Mouse (Mus musculus) cerebellum, adult 11-12 months (tissue): ENCODE measurements around the gene Rpl15.
"Not testable (repeated sequence)": the region's sequence is repeated elsewhere in the genome, so short reads cannot be mapped to it uniquely, and the experiment has no call there.

ENCODE experiments used
- DNase-seq: peaks from one replicate; pipeline ENCODE4 v3.0.0; 2022

Rpl15 gene

DNA sequence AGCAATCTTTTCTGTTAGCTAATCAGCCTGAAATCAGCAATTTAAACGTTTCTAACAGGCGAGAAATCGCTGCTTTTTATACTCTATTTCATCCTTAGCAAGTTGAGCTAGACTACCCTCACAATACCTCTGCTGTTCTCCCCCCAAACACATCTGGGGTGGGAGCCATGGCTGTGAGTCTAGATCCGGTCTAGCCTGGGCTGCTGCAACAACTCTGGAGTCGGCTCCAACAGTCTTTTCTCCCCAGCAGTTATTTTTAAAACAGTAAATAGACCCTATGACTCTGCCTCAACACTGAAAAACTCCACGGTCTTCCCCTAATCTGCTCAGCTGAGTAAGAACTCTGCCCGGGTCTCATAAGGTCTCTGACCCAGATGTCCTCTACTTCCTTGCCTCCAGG, 31.1 kb downstream of the Rpl15 start:
- DNase-seq, result no peak

DNA sequence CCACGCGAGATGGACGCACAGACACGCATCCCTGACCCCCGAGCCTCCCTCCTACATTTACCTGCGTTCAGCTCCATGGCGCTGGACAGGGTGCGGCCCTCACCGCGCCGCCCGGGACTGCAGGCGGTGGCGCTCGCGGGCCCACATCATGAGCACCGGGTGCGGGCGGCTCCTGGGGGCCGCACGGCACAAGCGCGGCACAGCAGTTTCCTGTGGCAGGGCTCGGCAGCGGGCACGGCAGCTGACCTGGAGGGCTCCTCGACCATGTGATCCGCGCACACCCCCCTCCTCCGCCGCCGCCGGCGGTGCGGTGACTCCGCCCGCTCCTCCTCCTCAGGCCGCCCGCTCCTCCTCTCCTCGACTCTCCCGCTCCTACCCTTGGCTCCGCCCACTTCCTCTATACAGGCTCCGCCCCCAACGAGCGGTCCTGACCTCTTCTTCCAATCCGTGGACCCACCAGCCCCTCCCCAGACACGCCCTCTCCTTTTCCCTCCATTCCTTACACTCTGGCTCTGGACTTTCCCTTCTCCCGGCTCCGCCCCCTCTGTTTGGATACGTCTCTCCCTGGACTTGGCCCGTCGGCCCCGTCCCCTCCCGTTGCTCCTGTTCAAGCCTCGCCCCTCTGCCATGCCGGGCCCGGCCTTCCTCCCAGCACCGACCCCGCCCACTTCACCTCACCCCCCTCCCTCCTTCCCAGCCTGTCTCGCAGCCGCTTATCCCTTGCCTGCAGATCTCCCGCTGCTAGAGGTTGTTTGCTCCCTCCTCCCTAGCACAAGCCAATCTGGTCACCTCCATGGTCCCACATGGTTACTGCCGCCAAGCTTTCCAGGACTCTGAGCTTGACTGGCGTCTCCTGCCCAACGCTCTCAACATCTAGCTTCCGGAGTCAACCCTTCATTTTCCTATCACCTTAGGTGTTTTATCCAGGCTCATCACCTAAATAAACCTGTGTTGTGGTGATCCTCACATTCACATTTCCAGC, 32.1 kb downstream of the Rpl15 start, which contains the start of gene Nr1d2:
Gene Nr1d2 (minus strand): TSS at position 378 of the 982 bp plus-strand sequence.
- peak; percentile 100 for DNase-seq

DNA sequence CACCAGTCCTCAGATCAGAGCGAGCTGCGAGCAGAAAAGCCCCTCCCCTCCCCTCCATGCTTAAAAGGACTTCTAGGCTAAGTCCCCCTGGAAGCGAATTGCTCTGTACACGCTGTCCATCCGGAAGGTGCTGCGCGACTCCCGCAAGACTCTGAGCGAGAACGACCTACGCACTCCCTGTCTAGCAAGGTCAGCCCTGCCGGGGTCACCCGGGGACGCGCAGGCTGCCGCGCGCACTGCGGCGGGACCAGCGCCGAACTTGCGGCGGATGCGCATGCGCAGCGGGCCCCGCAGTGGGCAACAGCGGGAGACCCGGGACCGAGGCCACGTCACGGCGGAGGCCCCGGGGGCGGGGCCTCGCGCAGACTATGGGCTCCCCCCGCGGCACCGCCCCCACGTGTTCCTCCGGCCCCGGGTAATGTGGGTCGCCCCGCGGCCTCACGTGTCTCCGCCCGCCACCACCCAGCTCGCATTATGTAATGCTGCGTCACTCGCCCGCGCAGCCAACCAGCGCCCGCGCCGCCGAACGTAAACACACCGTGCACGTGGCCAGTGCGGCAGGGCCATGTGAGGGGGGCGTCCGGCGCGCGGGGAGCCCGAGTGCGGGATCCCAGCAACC, 33.0 kb downstream of the Rpl15 start:
- DNase-seq, result peak; percentile 99

- DNase-seq, result no peak
Measured at GRCm38 (mm10) chr14:18237381-18237780, 33.8 kb downstream of the Rpl15 start.

- DNase-seq, result not testable (repeated sequence)
Measured at GRCm38 (mm10) chr14:18236496-18237235, 34.5 kb downstream of the Rpl15 start.

DNA sequence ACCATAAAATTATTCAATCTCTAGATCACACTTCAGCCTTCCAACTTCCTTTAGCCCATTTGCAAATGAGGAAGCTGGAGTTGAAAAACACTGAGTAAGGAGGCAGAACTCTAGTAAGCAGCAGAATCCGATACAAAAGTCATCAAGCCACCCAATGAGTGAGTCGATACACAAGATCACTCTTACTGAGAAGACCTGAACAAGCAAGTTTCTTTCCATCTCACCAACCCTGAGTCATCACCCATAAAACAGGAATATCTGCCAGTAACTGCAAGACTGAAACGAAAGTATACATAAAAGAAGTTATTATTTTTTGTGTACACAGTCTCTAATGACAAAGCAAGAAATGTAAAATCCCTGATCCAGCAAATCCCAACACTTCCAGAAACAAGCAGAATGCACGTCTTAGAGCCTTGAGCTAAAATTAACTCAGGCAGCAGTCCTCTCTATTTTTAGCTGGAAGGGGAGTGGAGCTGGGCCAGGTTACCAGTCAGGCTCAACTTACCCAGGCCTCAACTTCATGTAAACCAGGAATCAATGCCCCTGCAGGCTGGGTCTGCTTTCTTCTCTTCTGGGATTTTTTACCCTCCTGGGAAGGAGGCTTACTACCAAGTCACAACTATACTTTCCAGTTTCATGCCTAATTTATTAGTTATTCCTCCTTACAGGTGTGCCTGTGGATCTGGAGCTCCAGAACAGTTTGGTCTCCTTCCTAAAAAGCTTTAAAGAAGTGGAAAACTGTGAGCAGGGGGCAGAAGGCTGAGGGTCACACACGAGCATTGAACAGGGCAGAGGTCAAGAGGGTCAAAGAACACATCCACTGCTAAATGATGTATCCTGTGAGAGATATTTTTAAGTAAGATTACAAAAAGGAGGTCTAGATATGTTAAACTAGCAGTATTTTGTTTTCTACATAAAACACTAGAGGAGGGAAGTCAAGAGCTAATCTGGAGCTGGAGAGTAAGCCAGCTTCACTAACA, 36.9 kb downstream of the Rpl15 start:
- DNase-seq, result no peak

DNA sequence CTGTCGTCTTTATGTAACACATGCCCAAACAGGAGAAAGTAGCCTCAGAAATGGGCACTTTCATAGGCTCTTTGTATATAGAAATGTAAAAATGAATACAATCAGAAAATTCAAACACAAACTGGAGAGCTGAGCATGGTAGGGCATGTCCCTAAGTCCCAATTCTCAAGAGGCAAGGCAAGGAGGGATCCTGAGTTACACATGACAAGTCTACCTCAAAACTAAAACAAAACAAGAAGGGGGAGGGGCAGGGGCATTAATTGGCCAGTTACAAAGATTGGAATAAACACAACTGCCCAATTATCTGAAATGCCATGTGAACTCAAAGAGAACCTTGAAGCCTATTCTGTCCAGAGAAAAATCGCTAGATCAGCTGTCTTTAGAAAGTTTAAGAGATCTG, 38.1 kb downstream of the Rpl15 start:
- no peak for DNase-seq

DNA sequence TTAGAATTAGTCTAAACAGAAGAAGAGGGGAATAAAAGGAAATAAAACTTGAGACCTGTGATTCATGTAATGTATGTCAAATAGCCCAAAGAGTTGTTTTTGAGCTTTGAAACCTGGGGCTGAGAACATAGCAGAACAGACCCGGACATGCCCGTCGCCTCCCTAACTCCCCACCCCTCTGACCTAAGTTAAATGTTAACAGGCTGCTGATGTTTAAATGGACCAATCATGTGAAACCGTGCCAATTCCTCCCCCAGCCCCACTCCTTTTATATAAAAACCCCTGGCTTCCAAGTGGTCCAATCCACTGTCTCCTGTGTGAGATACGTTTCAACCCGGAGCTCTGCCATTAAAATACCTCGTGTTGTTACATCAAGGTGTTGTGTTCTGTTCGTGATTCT, 39.3 kb downstream of the Rpl15 start:
- not testable (repeated sequence) for DNase-seq

- DNase-seq, result not testable (repeated sequence)
Measured at GRCm38 (mm10) chr14:18229751-18230150, 41.4 kb downstream of the Rpl15 start.

DNA sequence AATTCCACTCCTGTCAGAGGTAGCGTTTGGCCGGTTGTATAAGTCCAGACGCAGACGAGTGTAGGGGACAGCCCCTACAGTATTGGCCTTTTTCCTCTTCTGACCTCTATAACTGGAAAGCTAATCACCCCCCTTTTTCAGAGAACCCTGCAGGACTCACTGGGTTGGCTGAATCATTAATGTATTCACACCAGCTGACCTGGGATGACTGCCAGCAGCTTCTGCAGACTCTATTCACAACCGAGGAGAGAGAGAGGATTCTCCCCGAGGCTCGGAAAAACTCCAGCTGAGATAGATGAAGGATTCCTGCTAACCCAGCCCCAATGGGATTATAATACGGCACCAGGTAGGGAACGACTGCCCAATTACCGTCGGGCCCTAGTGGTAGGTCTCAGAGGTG, 45.0 kb downstream of the Rpl15 start:
- peak; percentile 59 for DNase-seq

DNA sequence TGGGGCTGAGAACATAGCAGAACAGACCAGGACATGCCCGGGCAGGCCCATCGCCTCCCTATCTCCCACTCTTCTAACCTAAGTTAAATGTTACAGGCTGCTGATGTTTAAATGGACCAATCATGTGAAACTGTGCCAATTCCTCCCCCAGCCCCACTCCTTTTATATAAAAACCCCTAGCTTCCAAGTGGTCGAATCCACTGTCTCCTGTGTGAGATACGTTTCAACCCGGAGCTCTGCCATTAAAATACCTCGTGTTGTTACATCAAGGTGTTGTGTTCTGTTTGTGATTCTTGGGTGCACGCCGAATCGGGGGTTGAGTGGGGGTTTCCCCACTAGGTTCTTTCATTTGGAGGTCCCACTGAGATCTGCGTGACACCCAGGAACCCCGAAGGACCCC, 45.8 kb downstream of the Rpl15 start:
- DNase-seq, result not testable (repeated sequence)

DNA sequence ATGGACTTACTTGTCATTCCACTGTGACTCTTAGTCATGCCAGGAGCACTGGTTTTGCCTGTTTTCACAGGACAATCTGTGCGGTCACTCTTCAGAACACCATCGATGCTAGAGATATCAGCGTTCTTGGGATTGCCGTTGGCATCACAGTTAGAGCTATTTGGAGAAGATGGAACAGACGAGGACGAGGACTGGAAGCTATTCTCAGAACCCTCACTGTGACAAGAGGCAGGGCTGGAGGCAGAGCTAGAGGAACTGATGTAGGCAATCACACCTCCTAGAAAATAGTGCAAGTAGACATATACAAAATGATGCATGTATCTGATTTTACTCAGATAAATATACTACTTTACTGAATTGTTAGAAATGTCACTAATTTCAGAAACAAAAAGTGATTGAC, 49.2 kb downstream of the Rpl15 start:
- no peak for DNase-seq
